Mouse (Mus musculus): ENCODE measurements around the gene Hist1h1b.
"Not testable (repeated sequence)": the region's sequence is repeated elsewhere in the genome, so short reads cannot be mapped to it uniquely, and the experiment has no call there.

Gene Hist1h1b

GRCm38 (mm10) chr13:21753051-21753523, 27.3 kb downstream of the Hist1h1b start:
- peak overlapping the region; percentile 69 for H3K4me3 ChIP-seq (replicated peaks; ENCODE audit: low read length)
- no peaks in the 10 kb centered on the region for H3K27me3 ChIP-seq (ENCODE audit: insufficient read depth, low read length)
- H3K4me1 ChIP-seq (replicated peaks; ENCODE audit: low read depth, low read length), result peaks cover 34% of the 10 kb centered on the region
- H3K9me3 ChIP-seq (ENCODE audit: low read length), result no peaks in the 10 kb centered on the region
- TF ChIP-seq NANOG (IDR thresholded peaks at IDR 0.05; ENCODE audit: borderline replicate concordance, low read length), result no peak
- no peak for TF ChIP-seq POU5F1 (IDR thresholded peaks at IDR 0.05; ENCODE audit: borderline replicate concordance, low read length)
- TF ChIP-seq CTCF (conservative IDR thresholded peaks at IDR 0.05; ENCODE audit: low read length), result no peak
- H3K36me3 ChIP-seq (ENCODE audit: insufficient read depth, low read length), result no peaks in the 10 kb centered on the region; the same call in 1 of the 2 replicates

DNA sequence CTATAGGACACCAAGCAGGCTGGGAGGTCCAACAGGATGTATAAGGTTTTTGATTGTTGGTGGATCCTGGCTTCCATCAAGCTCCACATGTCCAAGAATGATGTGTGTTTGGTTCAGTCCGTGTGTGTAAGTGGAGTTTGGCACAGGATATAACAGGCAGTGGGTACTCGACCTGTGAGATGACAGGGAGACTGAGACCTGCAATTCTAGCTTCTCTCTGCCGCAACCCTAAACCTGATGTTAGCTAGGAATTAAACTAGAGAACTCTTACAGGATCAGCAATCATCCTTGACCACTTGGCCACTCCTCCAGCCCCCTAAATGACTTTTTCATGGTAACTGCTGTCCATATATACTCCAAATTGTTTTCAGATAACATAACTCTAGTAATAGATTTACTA, 28.1 kb downstream of the Hist1h1b start:
- H3K4me1 ChIP-seq (replicated peaks; ENCODE audit: low read depth, low read length), result peaks cover 37% of the 10 kb centered on the region
- H3K27me3 ChIP-seq (ENCODE audit: insufficient read depth, low read length), result no peaks in the 10 kb centered on the region
- peaks cover 3% of the 10 kb centered on the region for H3K36me3 ChIP-seq (ENCODE audit: insufficient read depth, low read length)
- TF ChIP-seq NANOG (IDR thresholded peaks at IDR 0.05; ENCODE audit: borderline replicate concordance, low read length), result no peak
- TF ChIP-seq CTCF (conservative IDR thresholded peaks at IDR 0.05; ENCODE audit: low read length), result no peak
- TF ChIP-seq POU5F1 (IDR thresholded peaks at IDR 0.05; ENCODE audit: borderline replicate concordance, low read length), result no peak
- no peaks in the 10 kb centered on the region for H3K9me3 ChIP-seq (ENCODE audit: low read length)
- H3K4me3 ChIP-seq (replicated peaks; ENCODE audit: low read length), result peak overlapping the region; percentile 69

DNA sequence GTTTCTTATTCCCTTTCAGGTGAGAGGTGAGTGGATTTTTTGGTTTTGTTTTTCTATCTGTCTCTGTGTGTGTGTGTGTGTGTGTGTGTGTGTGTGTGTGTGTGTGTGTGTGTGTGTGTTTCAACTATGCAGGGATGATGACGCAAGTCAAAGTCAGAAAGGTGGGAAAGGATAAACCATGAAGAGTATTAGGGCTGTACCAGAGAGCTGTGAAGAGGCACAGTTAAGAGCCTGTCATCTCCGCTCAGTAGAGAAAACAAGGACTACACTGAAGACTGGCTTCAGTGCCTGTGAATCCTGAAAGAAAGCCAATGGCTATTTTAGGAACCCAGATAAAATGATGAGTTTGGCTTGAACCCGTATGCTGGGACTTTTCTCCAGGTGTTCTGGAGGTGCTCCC, 28.6 kb downstream of the Hist1h1b start:
- TF ChIP-seq POU5F1 (IDR thresholded peaks at IDR 0.05; ENCODE audit: borderline replicate concordance, low read length) (no peak), NANOG (IDR thresholded peaks at IDR 0.05; ENCODE audit: borderline replicate concordance, low read length) (no peak), CTCF (conservative IDR thresholded peaks at IDR 0.05; ENCODE audit: low read length) (no peak)
- Histone ChIP-seq H3K9me3 (ENCODE audit: low read length) (no peaks in the 10 kb centered on the region), H3K4me3 (replicated peaks; ENCODE audit: low read length) (no peak overlapping the region)

DNA sequence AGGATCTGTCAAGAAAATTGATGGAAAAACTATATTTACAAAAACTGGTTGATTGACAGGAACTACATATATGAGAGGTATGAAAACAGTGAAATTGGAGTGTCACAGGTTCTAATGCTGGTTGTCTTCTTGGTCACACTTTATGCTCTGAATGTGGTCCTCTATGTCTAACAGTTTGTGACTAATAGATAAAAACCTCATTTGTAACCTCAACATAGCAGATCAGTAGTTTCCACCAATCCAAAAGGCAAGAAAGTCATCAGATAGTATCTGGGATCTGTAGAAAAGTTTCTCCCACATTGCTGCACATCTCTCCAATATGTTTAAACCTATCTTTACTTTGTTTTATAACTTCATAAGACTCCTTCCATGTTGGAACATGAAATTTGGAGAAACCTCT, 29.0 kb downstream of the Hist1h1b start:
- Histone ChIP-seq H3K9me3 (ENCODE audit: low read length) (no peaks in the 10 kb centered on the region), H3K4me3 (replicated peaks; ENCODE audit: low read length) (no peak overlapping the region), H3K27me3 (ENCODE audit: insufficient read depth, low read length) (no peaks in the 10 kb centered on the region), H3K36me3 (ENCODE audit: insufficient read depth, low read length) (peaks cover 6% of the 10 kb centered on the region), H3K4me1 (replicated peaks; ENCODE audit: low read depth, low read length) (peaks cover 39% of the 10 kb centered on the region)
- no peak for TF ChIP-seq POU5F1 (IDR thresholded peaks at IDR 0.05; ENCODE audit: borderline replicate concordance, low read length)
- TF ChIP-seq CTCF (conservative IDR thresholded peaks at IDR 0.05; ENCODE audit: low read length), result no peak
- TF ChIP-seq NANOG (IDR thresholded peaks at IDR 0.05; ENCODE audit: borderline replicate concordance, low read length), result no peak

More for the DNA sequence above, 28.6 kb downstream of the Hist1h1b start:
- Histone ChIP-seq H3K4me1 (replicated peaks; ENCODE audit: low read depth, low read length) (peaks cover 39% of the 10 kb centered on the region), H3K27me3 (ENCODE audit: insufficient read depth, low read length) (no peaks in the 10 kb centered on the region), H3K36me3 (ENCODE audit: insufficient read depth, low read length) (peaks cover 6% of the 10 kb centered on the region)

GRCm38 (mm10) chr13:21750159-21751017, 30.0 kb downstream of the Hist1h1b start, which contains the start of gene Hist1h4k:
Gene Hist1h4k, minus strand, starts transcription at chr13:21750505.
- not testable (repeated sequence) for H3K27me3 ChIP-seq (ENCODE audit: insufficient read depth, low read length); H3K9me3 ChIP-seq (ENCODE audit: low read length); H3K36me3 ChIP-seq (ENCODE audit: insufficient read depth, low read length)
- H3K4me3 ChIP-seq (replicated peaks; ENCODE audit: low read length), result peak within 1 kb of the TSS; percentile 77
- H3K4me1 ChIP-seq (replicated peaks; ENCODE audit: low read depth, low read length), result peaks cover 33% of the 10 kb centered on the region

- Histone ChIP-seq H3K36me3 (ENCODE audit: insufficient read depth, low read length) (peaks cover 6% of the 10 kb centered on the region), H3K4me3 (replicated peaks; ENCODE audit: low read length) (peak overlapping the region; percentile 77), H3K4me1 (replicated peaks; ENCODE audit: low read depth, low read length) (peaks cover 29% of the 10 kb centered on the region), H3K27me3 (ENCODE audit: insufficient read depth, low read length) (no peaks in the 10 kb centered on the region), H3K9me3 (ENCODE audit: low read length) (no peaks in the 10 kb centered on the region)
- no peak for TF ChIP-seq CTCF (conservative IDR thresholded peaks at IDR 0.05; ENCODE audit: low read length)
- TF ChIP-seq NANOG (IDR thresholded peaks at IDR 0.05; ENCODE audit: borderline replicate concordance, low read length), result no peak
- TF ChIP-seq POU5F1 (IDR thresholded peaks at IDR 0.05; ENCODE audit: borderline replicate concordance, low read length), result no peak
Observed at GRCm38 (mm10) chr13:21749387-21750158, 30.9 kb downstream of the Hist1h1b start.

DNA sequence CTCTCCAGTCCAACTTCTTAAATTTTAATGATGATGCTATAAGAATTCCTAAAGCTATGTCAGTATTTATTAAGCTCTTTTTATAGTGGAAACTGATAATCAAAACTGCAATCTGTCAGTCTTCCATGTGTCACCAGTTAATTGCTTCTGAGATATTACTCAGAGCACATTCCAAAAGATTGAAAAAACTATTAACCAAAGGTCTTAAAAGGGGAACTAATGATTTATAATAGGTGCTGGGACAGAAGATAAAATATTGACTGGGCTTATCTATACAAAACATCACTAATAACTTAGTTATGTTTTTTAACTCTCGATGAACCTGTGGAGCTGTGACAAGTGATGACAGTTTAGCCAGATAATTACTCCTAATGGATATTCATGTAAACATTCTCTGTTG, 35.4 kb downstream of the Hist1h1b start:
- TF ChIP-seq CTCF (conservative IDR thresholded peaks at IDR 0.05; ENCODE audit: low read length) (no peak), NANOG (IDR thresholded peaks at IDR 0.05; ENCODE audit: borderline replicate concordance, low read length) (no peak), POU5F1 (IDR thresholded peaks at IDR 0.05; ENCODE audit: borderline replicate concordance, low read length) (no peak)
- H3K36me3 ChIP-seq (ENCODE audit: insufficient read depth, low read length), result peaks cover 6% of the 10 kb centered on the region
- no peak overlapping the region for H3K4me3 ChIP-seq (replicated peaks; ENCODE audit: low read length)
- no peaks in the 10 kb centered on the region for H3K9me3 ChIP-seq (ENCODE audit: low read length)
- H3K4me1 ChIP-seq (replicated peaks; ENCODE audit: low read depth, low read length), result peaks cover 16% of the 10 kb centered on the region
- H3K27me3 ChIP-seq (ENCODE audit: insufficient read depth, low read length), result no peaks in the 10 kb centered on the region

DNA sequence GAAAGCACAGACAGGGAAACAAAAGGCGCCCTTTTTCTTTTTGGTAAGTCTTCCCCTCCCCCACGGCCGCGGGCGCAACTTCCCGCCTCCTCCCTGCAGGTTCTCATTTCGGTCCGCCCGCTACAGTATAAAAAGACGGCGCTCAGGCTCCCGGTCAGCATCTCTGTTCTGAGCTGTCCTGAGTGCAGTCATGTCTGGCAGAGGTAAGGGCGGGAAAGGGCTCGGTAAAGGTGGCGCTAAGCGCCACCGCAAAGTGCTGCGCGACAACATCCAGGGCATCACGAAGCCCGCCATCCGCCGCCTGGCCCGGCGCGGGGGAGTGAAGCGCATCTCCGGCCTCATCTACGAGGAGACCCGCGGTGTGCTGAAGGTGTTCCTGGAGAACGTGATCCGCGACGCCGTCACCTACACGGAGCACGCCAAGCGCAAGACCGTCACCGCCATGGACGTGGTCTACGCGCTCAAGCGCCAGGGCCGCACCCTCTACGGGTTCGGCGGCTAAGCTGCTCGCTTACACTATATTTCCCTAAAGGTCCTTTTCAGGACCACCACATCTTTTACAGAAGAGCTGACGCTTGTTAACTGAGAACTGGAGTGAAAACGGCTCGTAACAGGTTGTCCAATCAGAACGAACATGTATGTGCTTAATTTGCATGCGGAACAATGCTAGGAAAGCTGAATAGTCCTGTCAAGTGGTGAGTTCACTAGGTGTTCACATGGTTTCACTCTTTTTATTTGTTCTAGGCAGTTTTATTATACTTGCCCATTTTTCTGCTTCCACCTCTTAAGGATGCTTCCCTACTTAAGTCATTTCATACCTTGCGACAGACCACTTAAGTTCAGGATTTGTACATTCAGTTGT, 45.3 kb downstream of the Hist1h1b start, which contains the start of gene Hist1h4j:
Hist1h4j (plus strand) TSS at position 159 of the 862 bp plus-strand sequence.
- H3K27me3 ChIP-seq (ENCODE audit: insufficient read depth, low read length); H3K9me3 ChIP-seq (ENCODE audit: low read length); H3K36me3 ChIP-seq (ENCODE audit: insufficient read depth, low read length): not testable (repeated sequence)
- peak within 1 kb of the TSS; percentile 70 for H3K4me3 ChIP-seq (replicated peaks; ENCODE audit: low read length)
- peaks cover 19% of the 10 kb centered on the region for H3K4me1 ChIP-seq (replicated peaks; ENCODE audit: low read depth, low read length)
